Comparison of ENCODE assay signal across 27 mouse cellular contexts in the genomic region with DNA sequence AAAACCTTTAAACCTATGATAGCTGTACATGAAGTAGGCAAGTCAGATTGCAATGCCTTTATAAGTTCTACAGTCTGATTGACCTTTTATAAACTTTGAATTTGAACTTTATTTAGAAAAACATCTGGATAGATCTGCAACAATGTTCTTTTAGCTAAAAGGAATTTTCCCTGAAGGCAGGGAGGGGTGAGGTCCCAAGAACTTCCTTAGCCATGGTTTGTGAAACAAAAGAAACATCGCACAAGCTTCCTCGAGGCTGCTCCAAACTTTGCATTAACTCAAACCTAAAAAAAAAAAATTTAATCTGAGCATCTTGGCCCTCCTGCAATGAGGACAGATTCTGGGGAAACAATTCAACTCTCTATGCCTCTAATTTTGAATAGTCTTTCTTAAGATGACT.
"Had no signal": no experiment of that assay in that cellular context is flagged by ENCODE, and none has a peak within 500 bp of the region (broad histone marks: within the 10 kb centered on the region; RNA-seq: fewer than 3 reads in every experiment).

No protein-coding gene starts in this region.

- DNase-seq: gastrocnemius, adult 2 months; gastrocnemius, postnatal 10 days; gastrocnemius, postnatal 25 days; heart, adult 18-20 months; heart, postnatal 10 days; heart, postnatal 4 days; kidney, adult 18-20 months; kidney, adult 8-10 months; kidney, postnatal 10 days; kidney, postnatal 25 days; kidney, postnatal 4 days; layer of hippocampus, postnatal 36 days; left cerebral cortex, postnatal 4 days had no signal

- H3K9me3 ChIP-seq: heart, embryonic 10.5 days; intestine, embryonic 15.5 days; limb, embryonic 15.5 days had no signal

- H3K27me3 ChIP-seq: heart, embryonic 12.5 days; hindbrain, embryonic 12.5 days; intestine, embryonic 15.5 days; limb, embryonic 13.5 days; limb, embryonic 15.5 days; liver, embryonic 12.5 days had no signal

- H3K27ac ChIP-seq: gastrocnemius, adult 2 months; heart, embryonic 10.5 days; hindbrain, embryonic 10.5 days; hindbrain, embryonic 12.5 days; hindbrain, embryonic 14.5 days; intestine, embryonic 15.5 days; layer of hippocampus, adult 2 months; limb, embryonic 13.5 days; limb, embryonic 15.5 days; liver, embryonic 12.5 days; liver, embryonic 14.5 days had no signal

- H3K4me2 ChIP-seq: heart, embryonic 12.5 days; hindbrain, embryonic 12.5 days; hindbrain, embryonic 14.5 days; intestine, embryonic 15.5 days; limb, embryonic 13.5 days; limb, embryonic 15.5 days; liver, embryonic 12.5 days had no signal

- H3K4me1 ChIP-seq: heart, embryonic 10.5 days; heart, embryonic 12.5 days; hindbrain, embryonic 10.5 days; hindbrain, embryonic 12.5 days; intestine, embryonic 15.5 days; limb, embryonic 13.5 days; limb, embryonic 15.5 days; liver, embryonic 12.5 days had no signal

- H3K36me3 ChIP-seq: heart, embryonic 10.5 days; heart, embryonic 12.5 days; hindbrain, embryonic 10.5 days; hindbrain, embryonic 12.5 days; intestine, embryonic 15.5 days; limb, embryonic 13.5 days; limb, embryonic 15.5 days; liver, embryonic 12.5 days had no signal

- H3K9ac ChIP-seq: heart, embryonic 12.5 days; hindbrain, embryonic 12.5 days; hindbrain, embryonic 14.5 days; intestine, embryonic 15.5 days; limb, embryonic 13.5 days; limb, embryonic 15.5 days; liver, embryonic 12.5 days; liver, embryonic 14.5 days had no signal

- ATAC-seq: hindbrain, embryonic 16.5 days; inflammation-experienced regulatory T-cells, adult 6 months; intestine, embryonic 15.5 days; intestine, postnatal 0 days; liver, embryonic 12.5 days had no signal

- H3K4me3 ChIP-seq: gastrocnemius, adult 2 months; heart, embryonic 10.5 days; heart, embryonic 12.5 days; hindbrain, embryonic 10.5 days; hindbrain, embryonic 12.5 days; intestine, embryonic 15.5 days; layer of hippocampus, adult 2 months; limb, embryonic 13.5 days; limb, embryonic 15.5 days; liver, embryonic 12.5 days had no signal
